Mouse (Mus musculus) heart, embryonic 13.5 days (tissue): ENCODE results near the gene Klhl36. TPM values are rescaled to one million over a fixed set of nuclear protein-coding genes. Genes with fewer than 3 reads are reported as not detected.

Experiments
- ATAC-seq: fragments of 200-750 bp; cut with Nextera tagmentation; 2 replicates; pipeline ENCODE4 v1.8.0; 2017; ENCODE audit warnings: moderate TSS enrichment; ENCODE audit not compliant: insufficient number of reproducible peaks, low FRiP score, low TSS enrichment; ENCODE audit errors: extremely low read depth
- H3K27ac ChIP-seq: fragments of 300-500 bp; sonication (generic); replicated peaks from 2 replicates; pipeline ENCODE4 v1.5.1; 2015; ENCODE audit warnings: moderate library complexity, mild to moderate bottlenecking, inconsistent platforms
- H3K27me3 ChIP-seq: fragments of 300-500 bp; sonication (generic); replicated peaks from 2 replicates; pipeline ENCODE4 v1.6.1; 2015; ENCODE audit warnings: mild to moderate bottlenecking, inconsistent platforms
- H3K36me3 ChIP-seq: fragments of 300-500 bp; sonication (generic); 2 replicates; pipeline ENCODE4 v1.6.1; 2015; ENCODE audit warnings: mild to moderate bottlenecking, inconsistent platforms
- H3K4me1 ChIP-seq: fragments of 300-500 bp; sonication (generic); 2 replicates; pipeline ENCODE4 v1.6.1; 2015; ENCODE audit warnings: inconsistent platforms
- H3K4me2 ChIP-seq: fragments of 300-500 bp; sonication (generic); 2 replicates; pipeline ENCODE4 v1.6.1; 2015; ENCODE audit warnings: inconsistent platforms, mild to moderate bottlenecking, moderate library complexity
- H3K4me3 ChIP-seq: fragments of 300-500 bp; sonication (generic); 2 replicates; pipeline ENCODE4 v1.5.1; 2015; ENCODE audit warnings: moderate library complexity, mild to moderate bottlenecking, inconsistent platforms
- H3K9ac ChIP-seq: fragments of 300-500 bp; sonication (generic); 2 replicates; pipeline ENCODE4 v1.6.1; 2015; ENCODE audit warnings: inconsistent platforms, mild to moderate bottlenecking, moderate library complexity
- H3K9me3 ChIP-seq: fragments of 300-500 bp; sonication (generic); 2 replicates; pipeline ENCODE4 v1.6.1; 2016; ENCODE audit warnings: inconsistent platforms
- WGBS: fragments of 180-500 bp; shearing (Covaris S2); methylation state at CpG from one replicate; pipeline ENCODE4 v1.1.7; 2015; ENCODE audit warnings: mixed read lengths; 5-methylcytosine and 5-hydroxymethylcytosine counted together
- polyA plus RNA-seq: library from polyadenylated mRNA; unstranded; fragments of >200 nt; fragmentation: Nextera tagmentation; extraction: Ambion mirVana; gene quantifications from 2 replicates; pipeline ENCODE4 v1.2.1, GENCODE M21; 2015

Klhl36 gene
- polyA plus RNA-seq, 1 experiment from 2014 or later, result 10.1 TPM

- Histone ChIP-seq H3K9ac (0 out of 2 replicates have a peak overlapping the region, but pooled peaks have one; percentile 41), H3K27me3 (peaks cover 2% of the 10 kb centered on the region; the same call in 1 of the 2 replicates), H3K4me2 (peak overlapping the region; percentile 10), H3K27ac (peak overlapping the region; percentile 51), H3K4me3 (no peak overlapping the region), H3K9me3 (no peaks in the 10 kb centered on the region), H3K36me3 (no peaks in the 10 kb centered on the region), H3K4me1 (peaks cover 14% of the 10 kb centered on the region)
- WGBS, result 14% methylated on average over 3 of the region's 3 CpGs
- no peak for ATAC-seq
Observed at GRCm38 (mm10) chr8:119885612-119886011, 23.5 kb downstream of the Klhl36 start.

- no peaks in the 10 kb centered on the region for H3K9me3 ChIP-seq
- no peaks in the 10 kb centered on the region; the same call in 1 of the 2 replicates for H3K27me3 ChIP-seq
- 88% methylated on average over 3 of the region's 3 CpGs for WGBS
- peaks cover 14% of the 10 kb centered on the region for H3K4me1 ChIP-seq
- ATAC-seq, result no peak
- H3K36me3 ChIP-seq, result no peaks in the 10 kb centered on the region
- no peak overlapping the region for H3K9ac ChIP-seq
- H3K4me3 ChIP-seq, result no peak overlapping the region
- H3K4me2 ChIP-seq, result no peak overlapping the region
- no peak overlapping the region for H3K27ac ChIP-seq
Observed at GRCm38 (mm10) chr8:119887130-119887529, 25.1 kb downstream of the Klhl36 start.

- Histone ChIP-seq H3K27me3 (no peaks in the 10 kb centered on the region; the same call in 1 of the 2 replicates), H3K4me3 (no peak overlapping the region), H3K27ac (no peak overlapping the region), H3K9ac (no peak overlapping the region), H3K36me3 (no peaks in the 10 kb centered on the region), H3K4me2 (no peak overlapping the region), H3K4me1 (peaks cover 14% of the 10 kb centered on the region), H3K9me3 (no peaks in the 10 kb centered on the region)
- ATAC-seq, result no peak
- WGBS, result 77% methylated on average over 4 of the region's 4 CpGs
Observed at GRCm38 (mm10) chr8:119888012-119888411, 25.9 kb downstream of the Klhl36 start.

GRCm38 (mm10) chr8:119897069-119897468, 35.0 kb downstream of the Klhl36 start:
- Histone ChIP-seq H3K4me1 (peaks cover 14% of the 10 kb centered on the region), H3K9ac (no peak overlapping the region), H3K27me3 (peaks cover 30% of the 10 kb centered on the region), H3K4me2 (no peak overlapping the region), H3K27ac (no peak overlapping the region), H3K9me3 (no peaks in the 10 kb centered on the region), H3K36me3 (no peaks in the 10 kb centered on the region), H3K4me3 (no peak overlapping the region)
- 90% methylated on average over 4 of the region's 4 CpGs for WGBS
- ATAC-seq, result no peak

- Histone ChIP-seq H3K27me3 (peaks cover 34% of the 10 kb centered on the region), H3K36me3 (no peaks in the 10 kb centered on the region), H3K4me3 (no peak overlapping the region), H3K4me2 (peak overlapping the region; percentile 41), H3K9me3 (no peaks in the 10 kb centered on the region), H3K4me1 (peaks cover 14% of the 10 kb centered on the region), H3K27ac (no peak overlapping the region), H3K9ac (no peak overlapping the region)
- no peak for ATAC-seq
- WGBS, result 8% methylated on average over 13 of the region's 13 CpGs
Observed at GRCm38 (mm10) chr8:119897933-119898332, 35.9 kb downstream of the Klhl36 start.

GRCm38 (mm10) chr8:119901349-119901748, 39.3 kb downstream of the Klhl36 start:
- Histone ChIP-seq H3K4me3 (no peak overlapping the region), H3K9me3 (no peaks in the 10 kb centered on the region), H3K9ac (no peak overlapping the region), H3K27ac (no peak overlapping the region), H3K27me3 (peaks cover 34% of the 10 kb centered on the region), H3K4me1 (peaks cover 22% of the 10 kb centered on the region), H3K4me2 (no peak overlapping the region), H3K36me3 (no peaks in the 10 kb centered on the region)
- 33% methylated on average over 3 of the region's 3 CpGs for WGBS
- no peak for ATAC-seq

- 54% methylated on average over 8 of the region's 8 CpGs for WGBS
- Histone ChIP-seq H3K4me3 (no peak overlapping the region), H3K4me2 (no peak overlapping the region), H3K27ac (no peak overlapping the region), H3K4me1 (peaks cover 22% of the 10 kb centered on the region), H3K9ac (no peak overlapping the region), H3K9me3 (no peaks in the 10 kb centered on the region), H3K36me3 (no peaks in the 10 kb centered on the region), H3K27me3 (peaks cover 33% of the 10 kb centered on the region)
- ATAC-seq, result no peak
Observed at GRCm38 (mm10) chr8:119901952-119902351, 39.9 kb downstream of the Klhl36 start.

- 22% methylated on average over 12 of the region's 12 CpGs for WGBS
Observed at GRCm38 (mm10) chr8:119904323-119904911, 42.4 kb downstream of the Klhl36 start.

GRCm38 (mm10) chr8:119909944-119910546, 48.0 kb downstream of the Klhl36 start, which contains the start of gene Usp10:
Gene Usp10, plus strand, starts transcription at chr8:119910360.
- Histone ChIP-seq H3K4me1 (peaks cover 43% of the 10 kb centered on the region), H3K4me2 (peak within 1 kb of the TSS; percentile 95), H3K27me3 (no peaks in the 10 kb centered on the region), H3K9ac (peak within 1 kb of the TSS; percentile 96), H3K4me3 (peak within 1 kb of the TSS; percentile 89), H3K36me3 (no peaks in the 10 kb centered on the region), H3K9me3 (no peaks in the 10 kb centered on the region), H3K27ac (peak within 1 kb of the TSS; percentile 93)
- 0 out of 2 replicates have a peak, but pooled peaks have one; percentile 2 for ATAC-seq
- WGBS, result 30% methylated on average over 13 of the region's 13 CpGs

More at GRCm38 (mm10) chr8:119904323-119904911, 42.4 kb downstream of the Klhl36 start:
- no peaks in the 10 kb centered on the region for H3K36me3 ChIP-seq
- H3K9me3 ChIP-seq, result no peaks in the 10 kb centered on the region
- no peak overlapping the region for H3K4me3 ChIP-seq
- peaks cover 8% of the 10 kb centered on the region for H3K4me1 ChIP-seq
- no peak overlapping the region for H3K9ac ChIP-seq
- no peak overlapping the region for H3K27ac ChIP-seq
- H3K4me2 ChIP-seq, result no peak overlapping the region
- no peak for ATAC-seq
- H3K27me3 ChIP-seq, result peaks cover 8% of the 10 kb centered on the region; the same call in 1 of the 2 replicates

- Histone ChIP-seq H3K9me3 (no peaks in the 10 kb centered on the region), H3K4me1 (peaks cover 49% of the 10 kb centered on the region), H3K9ac (peak within 1 kb of the TSS; percentile 96), H3K4me2 (peak within 1 kb of the TSS; percentile 95), H3K27ac (peak within 1 kb of the TSS; percentile 93), H3K4me3 (peak within 1 kb of the TSS; percentile 89), H3K36me3 (no peaks in the 10 kb centered on the region), H3K27me3 (no peaks in the 10 kb centered on the region)
- ATAC-seq, result peak; percentile 87
- under 1% methylated on average over 85 of the region's 97 CpGs for WGBS
Observed at GRCm38 (mm10) chr8:119910547-119911257, 48.6 kb downstream of the Klhl36 start, which contains the start of gene Gm20388. Gene Gm20388, plus strand, starts transcription at chr8:119910841.

GRCm38 (mm10) chr8:119911258-119911962, 49.3 kb downstream of the Klhl36 start:
- 2% methylated on average over 30 of the region's 30 CpGs for WGBS

More at GRCm38 (mm10) chr8:119911258-119911962, 49.3 kb downstream of the Klhl36 start:
- Histone ChIP-seq H3K9me3 (no peaks in the 10 kb centered on the region), H3K36me3 (no peaks in the 10 kb centered on the region), H3K27ac (peak overlapping the region; percentile 93), H3K4me3 (peak overlapping the region; percentile 89), H3K4me2 (peak overlapping the region; percentile 95), H3K27me3 (no peaks in the 10 kb centered on the region), H3K9ac (peak overlapping the region; percentile 96), H3K4me1 (peaks cover 56% of the 10 kb centered on the region)
- peak; percentile 27; the same call in 1 of the 2 replicates for ATAC-seq
